Mouse (Mus musculus) cerebellum, postnatal 25 days (tissue): ENCODE data around the gene Lmbrd1.
A peak's percentile ranks its signal among the peaks of the same experiment; 100 is the strongest.
"Not testable (repeated sequence)": the region's sequence is repeated elsewhere in the genome, so short reads cannot be mapped to it uniquely, and the experiment has no call there.

Source experiments
- DNase-seq, 2 experiments: peaks; one replicate each; pipeline ENCODE4 v3.0.0; 2021; ENCODE audit warnings: mixed read lengths in 2 of 2

Gene Lmbrd1

GRCm38 (mm10) chr1:24678205-24678917, at the start of gene Lmbrd1:
Gene Lmbrd1, plus strand, starts transcription at chr1:24678630.
- DNase-seq: peak; percentile 97 to 98

GRCm38 (mm10) chr1:24633553-24634132, 44.8 kb upstream of the Lmbrd1 start:
- peak; percentile 35 to 65 for DNase-seq

GRCm38 (mm10) chr1:24650100-24650499, 28.3 kb upstream of the Lmbrd1 start:
- DNase-seq: no peak

GRCm38 (mm10) chr1:24659914-24660313, 18.5 kb upstream of the Lmbrd1 start:
- DNase-seq: no peak

- DNase-seq: not testable (repeated sequence)
Observed at GRCm38 (mm10) chr1:24660662-24661061, 17.8 kb upstream of the Lmbrd1 start.

DNA sequence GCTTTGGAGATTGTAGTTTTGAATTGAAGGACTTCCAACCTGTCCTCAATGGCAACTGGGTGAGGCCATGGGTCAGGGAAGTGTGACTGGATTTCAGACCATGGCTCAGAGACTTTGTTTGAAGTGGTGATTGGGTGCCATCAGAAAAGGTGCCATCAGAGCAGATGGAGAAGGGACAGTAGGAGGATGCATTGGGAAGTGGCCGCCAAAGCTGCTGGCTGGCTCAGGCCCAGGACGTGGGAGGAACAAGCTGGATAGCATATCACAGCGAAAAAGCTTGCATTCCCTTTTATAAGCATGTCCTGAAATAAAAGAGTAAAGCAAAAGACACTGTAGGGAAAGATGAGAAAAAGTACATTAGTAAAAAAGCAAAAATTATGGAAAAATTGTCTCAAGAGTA, 16.9 kb upstream of the Lmbrd1 start:
- DNase-seq: peak; percentile 93 to 96

DNA sequence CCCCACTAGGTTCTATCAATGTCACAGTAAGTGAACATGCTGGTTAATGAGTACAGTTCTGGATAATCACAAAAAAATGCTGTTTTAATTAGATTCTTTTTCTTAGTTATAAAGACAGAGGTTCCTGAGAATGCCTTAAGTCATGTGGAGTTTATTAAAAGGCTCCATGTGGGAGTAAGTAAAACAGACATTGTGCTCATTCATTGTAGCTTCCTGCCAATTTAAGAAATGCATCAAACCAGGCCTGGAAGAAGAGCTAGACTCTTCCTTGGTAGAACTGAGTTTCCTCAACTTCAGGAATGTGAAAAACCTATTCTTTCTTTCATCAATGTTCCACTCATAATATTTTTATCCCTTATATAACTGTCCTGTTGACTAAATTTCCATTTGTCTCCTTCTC, 14.3 kb upstream of the Lmbrd1 start:
- DNase-seq: no peak

DNA sequence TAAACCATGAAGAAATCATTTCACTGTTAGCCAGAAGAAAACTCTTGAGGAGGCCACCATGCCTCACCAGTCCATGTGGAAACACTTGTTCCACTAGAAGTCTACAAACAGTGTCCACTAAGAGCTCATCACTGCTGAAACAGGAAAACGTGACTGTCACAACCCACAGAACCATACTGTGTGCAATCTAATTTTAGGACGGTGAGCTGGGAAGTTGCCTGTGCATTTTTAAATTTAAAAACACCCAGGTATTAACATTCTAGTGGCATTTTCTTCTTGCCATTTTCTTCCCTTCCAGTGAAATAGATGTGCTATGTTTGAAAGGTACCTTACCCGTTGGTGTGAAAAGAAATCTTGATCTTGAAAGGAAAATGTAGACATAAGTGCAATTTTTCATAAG, 5.2 kb upstream of the Lmbrd1 start:
- DNase-seq: no peak

DNA sequence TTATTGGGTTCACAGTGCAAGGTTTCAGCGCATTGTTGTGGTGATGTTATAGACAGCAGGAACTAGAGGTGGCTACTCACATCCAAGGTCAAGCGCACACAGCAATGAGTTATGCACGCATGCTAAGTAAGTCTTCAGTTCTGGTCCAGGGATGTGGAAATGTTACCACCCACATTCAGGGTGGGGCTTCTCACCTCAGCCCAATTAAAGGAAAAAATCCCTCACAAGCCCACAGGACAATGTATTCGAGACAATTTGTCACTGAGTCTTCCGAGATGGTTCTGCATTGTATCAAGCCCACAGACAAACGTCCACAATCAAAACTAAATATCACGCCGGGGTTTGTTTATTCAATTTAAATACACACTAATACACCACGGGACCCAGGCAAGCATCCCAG, 724 bp upstream of the Lmbrd1 start:
- DNase-seq: peak; percentile 51 to 57

- DNase-seq: no peak
Observed at GRCm38 (mm10) chr1:24679071-24679470, 641 bp downstream of the Lmbrd1 start.

DNA sequence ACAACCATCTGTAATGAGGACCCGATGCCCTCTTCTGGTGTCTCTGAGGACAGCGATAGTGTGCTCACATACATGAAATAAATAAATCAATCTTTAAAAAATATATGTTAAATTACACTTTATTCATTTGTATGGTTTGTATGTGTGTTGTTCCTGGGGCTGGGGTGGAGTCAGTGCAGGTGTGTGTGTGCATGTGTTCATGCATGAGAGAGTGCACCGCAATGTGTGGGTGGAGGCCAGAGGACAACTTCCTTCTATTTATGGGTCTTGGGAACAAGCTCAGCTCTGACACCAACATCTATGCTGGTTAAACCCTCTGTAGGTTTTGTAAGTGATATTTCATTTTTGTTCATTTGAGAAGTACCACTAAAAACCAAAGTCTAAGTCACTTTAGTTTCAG, 2.6 kb downstream of the Lmbrd1 start:
- no peak for DNase-seq

GRCm38 (mm10) chr1:24681946-24682345, 3.5 kb downstream of the Lmbrd1 start:
- DNase-seq: no peak

GRCm38 (mm10) chr1:24683947-24684346, 5.5 kb downstream of the Lmbrd1 start:
- no peak for DNase-seq

DNA sequence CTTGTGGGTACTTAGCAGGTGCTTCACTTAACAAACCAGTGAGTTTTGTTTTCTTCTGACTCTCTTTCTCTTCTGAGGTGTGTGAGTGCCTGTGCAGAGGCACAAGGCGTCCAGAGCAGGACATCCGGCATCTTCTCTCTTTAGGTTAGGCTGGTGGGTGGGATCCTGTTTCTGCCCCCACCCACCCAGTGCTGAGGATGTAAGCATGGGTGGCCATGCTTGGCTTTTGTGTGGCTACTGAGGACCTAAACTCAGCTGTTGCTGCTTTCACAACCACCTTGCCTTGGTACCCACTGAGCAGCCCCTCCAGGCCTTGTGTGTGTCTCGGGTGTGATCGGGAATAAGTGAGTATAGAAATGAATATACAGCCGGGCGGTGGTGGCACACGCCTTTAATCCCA, 7.2 kb downstream of the Lmbrd1 start:
- DNase-seq: no peak

GRCm38 (mm10) chr1:24686235-24687021, 8.0 kb downstream of the Lmbrd1 start:
- DNase-seq: no peak

DNA sequence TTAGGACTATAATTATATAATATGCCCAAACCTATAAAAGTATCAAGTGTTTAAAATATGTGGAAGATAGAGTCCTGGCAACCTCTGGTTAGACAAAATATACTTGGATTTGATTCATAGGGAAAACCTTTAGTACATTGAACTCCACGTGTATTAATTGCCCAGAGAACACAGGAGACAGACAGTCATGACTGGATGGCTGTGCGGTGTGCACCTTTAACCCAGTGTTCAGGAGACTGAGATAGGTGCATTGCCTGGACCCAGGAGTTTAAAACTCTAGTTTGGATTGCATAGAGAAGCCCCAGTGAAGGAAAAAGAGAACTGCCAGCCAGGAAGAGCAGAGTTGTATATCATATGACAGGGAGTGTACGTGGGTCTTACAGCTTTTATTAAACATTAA, 19.2 kb downstream of the Lmbrd1 start:
- no peak for DNase-seq

DNA sequence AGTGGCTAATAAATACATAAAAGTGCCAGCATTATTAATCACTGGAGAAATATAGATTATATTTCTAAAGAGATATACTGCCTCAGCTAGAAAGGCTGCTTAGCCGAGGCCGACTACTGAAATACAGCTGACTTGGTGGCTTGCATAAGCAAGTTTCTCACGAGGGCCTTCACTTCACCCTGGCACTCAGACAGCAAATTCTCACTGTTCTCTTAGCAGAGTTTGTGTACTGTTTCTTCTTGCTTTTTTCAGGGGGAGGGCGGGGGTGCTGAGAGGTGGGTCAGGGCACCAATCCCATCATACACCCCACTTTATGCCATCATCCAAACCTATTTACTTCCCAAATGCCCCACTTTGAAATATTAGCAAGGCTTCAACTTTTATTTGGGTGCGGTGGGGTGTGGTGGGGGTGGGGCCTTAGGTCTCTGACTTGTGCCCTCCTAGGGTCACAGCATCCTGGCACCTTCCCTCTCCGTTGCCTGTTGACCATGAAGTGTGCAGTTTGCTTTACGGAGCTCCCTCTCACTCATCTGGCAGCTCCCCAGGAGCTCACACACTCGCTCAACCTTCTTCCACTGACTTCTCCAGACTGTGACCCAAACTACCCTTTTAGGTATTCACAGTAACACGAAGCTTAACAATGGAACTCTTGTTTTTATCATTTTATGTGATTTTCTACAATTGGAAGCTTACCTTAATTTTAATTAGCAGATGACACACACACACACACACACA, 19.9 kb downstream of the Lmbrd1 start:
- DNase-seq: no peak

GRCm38 (mm10) chr1:24699320-24699719, 20.9 kb downstream of the Lmbrd1 start:
- DNase-seq: no peak

DNA sequence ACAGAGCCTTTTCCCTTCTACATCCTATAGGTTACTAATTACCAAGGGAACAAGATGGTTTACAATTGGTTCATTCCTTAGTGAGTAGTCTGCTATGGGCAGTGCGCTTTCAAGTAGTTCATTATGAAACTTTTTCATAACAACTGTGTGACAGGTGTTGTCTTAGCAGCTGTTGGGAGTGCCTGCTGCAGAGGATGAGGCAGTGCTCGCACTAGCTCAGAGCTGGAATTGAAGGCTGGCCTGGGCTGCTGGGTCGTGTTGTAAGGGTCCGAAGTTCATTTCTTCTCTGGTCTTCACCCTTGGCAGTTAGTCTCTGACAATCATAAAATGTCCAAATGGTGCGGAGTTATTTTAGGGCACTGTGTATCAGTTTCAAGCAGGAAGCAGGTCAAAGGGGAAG, 21.8 kb downstream of the Lmbrd1 start:
- DNase-seq: no peak

DNA sequence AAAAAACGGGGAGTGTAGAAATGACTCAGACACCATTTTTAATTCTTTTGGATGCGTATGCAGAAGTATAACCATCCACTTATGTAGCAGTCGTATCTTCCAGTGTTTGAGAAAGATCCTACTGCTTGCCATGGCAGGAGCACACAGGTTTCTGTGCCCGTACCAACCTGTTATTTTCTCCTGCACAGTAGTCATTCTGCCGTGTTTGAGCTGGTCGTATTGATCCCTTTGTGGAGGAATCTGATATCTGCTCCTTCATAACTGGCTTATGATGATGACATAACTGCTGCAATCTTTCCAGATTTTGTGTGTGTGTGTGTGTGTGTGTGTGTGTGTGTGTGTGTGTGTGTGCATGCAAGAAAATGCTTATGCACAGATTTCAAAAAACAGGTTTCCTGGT, 25.4 kb downstream of the Lmbrd1 start:
- DNase-seq: no peak

- no peak for DNase-seq
Observed at GRCm38 (mm10) chr1:24716301-24716700, 37.9 kb downstream of the Lmbrd1 start.

- DNase-seq: no peak
Observed at GRCm38 (mm10) chr1:24719621-24720020, 41.2 kb downstream of the Lmbrd1 start.

- DNase-seq: no peak
Observed at GRCm38 (mm10) chr1:24720209-24720608, 41.8 kb downstream of the Lmbrd1 start.
